8 mouse cellular contexts compared by ENCODE assay signal in genomic region chr17:80148053-80148994, GRCm38 (mm10). TPM values are rescaled to one million over a fixed set of nuclear protein-coding genes. Genes with fewer than 3 reads are reported as not detected.
DNase-seq lines count a peak whose midpoint lies in the region; ATAC-seq lines count a peak whose summit lies in the region.

No protein-coding gene starts in this region.

- intact Hi-C loops in gastrocnemius, postnatal 14 days (cut with DNase I; ENCODE audit: low total_unique reads): no loop called here

- no peak overlapping the region for H3K4me3 ChIP-seq in hindbrain, embryonic 14.5 days (replicated peaks; ENCODE audit: low read length)
- peak overlapping the region; percentile 11 for H3K4me3 ChIP-seq in midbrain, embryonic 16.5 days (ENCODE audit: low read depth, low read length)

- peaks cover 11% of the 10 kb centered on the region for H3K4me1 ChIP-seq in hindbrain, embryonic 14.5 days (replicated peaks; ENCODE audit: control insufficient read depth, insufficient read depth, low read length)
- H3K4me1 ChIP-seq in midbrain, embryonic 16.5 days (ENCODE audit: control insufficient read depth, insufficient read depth, low read length): peaks cover 7% of the 10 kb centered on the region; the same call in 1 of the 2 replicates

- H3K9ac ChIP-seq in hindbrain, embryonic 14.5 days: no peak overlapping the region
- H3K9ac ChIP-seq in midbrain, embryonic 16.5 days (ENCODE audit: low read depth, low read length): no peak overlapping the region

- no peaks in the 10 kb centered on the region for H3K9me3 ChIP-seq in hindbrain, embryonic 14.5 days (ENCODE audit: control insufficient read depth, low read length)
- H3K9me3 ChIP-seq in midbrain, embryonic 16.5 days (replicated peaks; ENCODE audit: control insufficient read depth, low read length, poor library complexity, severe bottlenecking): no peaks in the 10 kb centered on the region

- no peaks in the 10 kb centered on the region for H3K27me3 ChIP-seq in hindbrain, embryonic 14.5 days (ENCODE audit: control insufficient read depth, insufficient read depth, low read length)
- no peaks in the 10 kb centered on the region for H3K27me3 ChIP-seq in midbrain, embryonic 16.5 days (ENCODE audit: control insufficient read depth, insufficient read depth, low read depth, low read length)

- ATAC-seq in hindbrain, embryonic 14.5 days (ENCODE audit: low FRiP score): peak; percentile 60
- peak; percentile 73 for ATAC-seq in midbrain, embryonic 16.5 days

- WGBS in hindbrain, embryonic 14.5 days: 41% methylated on average over 23 of the region's 23 CpGs
- whole genome bisulfite sequencing in midbrain, embryonic 16.5 days: 38% methylated on average over 23 of the region's 23 CpGs

- H3K27ac ChIP-seq in hindbrain, embryonic 14.5 days: no peak overlapping the region
- no peak overlapping the region for H3K27ac ChIP-seq in midbrain, embryonic 16.5 days (ENCODE audit: low read length)

- peak; percentile 85 for DNase-seq in Muller cell, postnatal 12 days (ENCODE audit: inconsistent ontology term)
- DNase-seq in adrenal gland, postnatal 10 days: peak; percentile 80
- peak; percentile 81 for DNase-seq in gastrocnemius, postnatal 14 days
- DNase-seq in hindbrain, embryonic 14.5 days (ENCODE audit: low spot score): peak; percentile 49
- peak; percentile 34 to 47 for DNase-seq in left cerebral cortex, adult 8-10 months (ENCODE audit: low spot score in 2 of 2)
- peak; percentile 66 to 82 for DNase-seq in urinary bladder, postnatal 4 days (ENCODE audit: low spot score in 2 of 2)
- DNase-seq in cerebellum, adult 11-12 months: no peak

- H3K4me2 ChIP-seq in hindbrain, embryonic 14.5 days (replicated peaks): peak overlapping the region; percentile 35
- peak overlapping the region; percentile 47 for H3K4me2 ChIP-seq in midbrain, embryonic 16.5 days (ENCODE audit: low read length)

- no peaks in the 10 kb centered on the region for H3K36me3 ChIP-seq in hindbrain, embryonic 14.5 days (replicated peaks; ENCODE audit: control insufficient read depth, insufficient read depth)
- no peaks in the 10 kb centered on the region for H3K36me3 ChIP-seq in midbrain, embryonic 16.5 days (ENCODE audit: control insufficient read depth, insufficient read depth, low read length)

RNA-seq across cellular contexts. Expression of gene Galm, which starts 21.1 kb away (rescaled TPM):
- 10 to 100 TPM; 24.7 to 32.1 TPM for total RNA-seq in adrenal gland, postnatal 10 days (2021)
- 1 to 10 TPM; 1.7 to 2.4 TPM for total RNA-seq in gastrocnemius, postnatal 14 days (2021)
- 2.2 and 2.4 TPM in 2 replicates for polyA plus RNA-seq in hindbrain, embryonic 14.5 days (2014; fragmentation: Nextera tagmentation; extraction: Ambion mirVana)
- total RNA-seq in left cerebral cortex, adult 8-10 months (2022): 1 to 10 TPM; 2.0 to 5.7 (median 3.9) TPM
- 1.4 and 2.0 TPM in 2 replicates for polyA plus RNA-seq in midbrain, embryonic 16.5 days (2015; fragmentation: Nextera tagmentation; extraction: Ambion mirVana)

RNA-seq across cellular contexts. Expression of gene Srsf7, which starts 58.8 kb away (rescaled TPM):
- total RNA-seq in adrenal gland, postnatal 10 days (2021): 100 to 1,000 TPM; 101 to 117 TPM
- 10 to 100 TPM; 25.3 to 34.0 TPM for total RNA-seq in gastrocnemius, postnatal 14 days (2021)
- 389 and 452 TPM in 2 replicates for polyA plus RNA-seq in hindbrain, embryonic 14.5 days (2014; fragmentation: Nextera tagmentation; extraction: Ambion mirVana)
- 100 to 1,000 TPM in 1 of 4 experiments, 10 to 100 TPM in 3; 93.1 to 111 (median 97.5) TPM for total RNA-seq in left cerebral cortex, adult 8-10 months (2022)
- 395 and 441 TPM in 2 replicates for polyA plus RNA-seq in midbrain, embryonic 16.5 days (2015; fragmentation: Nextera tagmentation; extraction: Ambion mirVana)

RNA-seq across cellular contexts. Expression of gene Ttc39d, which starts 58.9 kb away (rescaled TPM):
- total RNA-seq in adrenal gland, postnatal 10 days (2021): not detected
- total RNA-seq in gastrocnemius, postnatal 14 days (2021): under 1 TPM in 1 of 2 experiments, not detected in 1; 0.16 TPM
- 0.15 and 0.26 TPM in 2 replicates for polyA plus RNA-seq in hindbrain, embryonic 14.5 days (2014; fragmentation: Nextera tagmentation; extraction: Ambion mirVana)
- under 1 TPM; 0.20 to 0.53 (median 0.28) TPM for total RNA-seq in left cerebral cortex, adult 8-10 months (2022)
- polyA plus RNA-seq in midbrain, embryonic 16.5 days (2015; fragmentation: Nextera tagmentation; extraction: Ambion mirVana): 0.11 and 0.30 TPM in 2 replicates
